Mouse (Mus musculus) left cerebral cortex, postnatal 36 days (tissue): ENCODE results near the gene Tmem164. TPM values are rescaled to one million over a fixed set of nuclear protein-coding genes. Genes with fewer than 3 reads are reported as not detected.

ENCODE experiments used
- DNase-seq, 2 experiments: peaks; one replicate each; pipeline ENCODE4 v3.0.0; 2021 to 2022; ENCODE audit warnings: low spot score in 2 of 2, mixed read lengths in 1 of 2
- intact Hi-C: fragments of 180-260 bp; cut with DNase I; formaldehyde crosslinking; loops from one replicate; pipeline ENCODE4 v1.15.1; 2025
- microRNA-seq: library from miRNA; unstranded; fragments of <30 nt; microRNA quantifications from one replicate; pipeline ENCODE4 v1.2.0, GENCODE M21; 2022
- total RNA-seq, 2 experiments: library from RNA; stranded (reverse); gene quantifications; 2 replicates each; pipeline ENCODE4 v1.2.3; 2021

Tmem164 gene
- total RNA-seq, 2 experiments from 2014 or later, result 28.0 to 29.9 TPM

- intact Hi-C loops, result no loop called here
- no peak for DNase-seq
Measured at GRCm38 (mm10) chrX:142869844-142870243, 188.6 kb downstream of the Tmem164 start.

- DNase-seq, result no peak
- intact Hi-C loops, result no loop called here
Measured at GRCm38 (mm10) chrX:142882255-142882654, 201.0 kb downstream of the Tmem164 start.

- DNase-seq, result no peak
- intact Hi-C loops, result no loop called here
Measured at GRCm38 (mm10) chrX:142883593-142883992, 202.4 kb downstream of the Tmem164 start.

GRCm38 (mm10) chrX:142885962-142886361, 204.8 kb downstream of the Tmem164 start:
- DNase-seq, result no peak
- intact Hi-C loops, result no loop called here

Small RNAs within 50 kb of the gene (microRNA-seq; reads per million reads assigned to microRNA genes)
- 10,742 reads per million, percentile 95 among the genes with 10 or more reads in this experiment for gene Mir652
